Mouse (Mus musculus) CH12.LX (cell line): ENCODE data around the gene Phf21a. TPM values are rescaled to one million over a fixed set of nuclear protein-coding genes. Genes with fewer than 3 reads are reported as not detected.

Source experiments
- DNase-seq: peaks from one replicate; pipeline ENCODE4 v3.0.0-alpha.2; 2013; ENCODE audit errors: extremely low read depth
- H3K27ac ChIP-seq: 2 replicates; pipeline ENCODE4 v1.5.1; 2012; ENCODE audit warnings: low read depth, mild to moderate bottlenecking, control low read depth, moderate library complexity; ENCODE audit not compliant: insufficient read depth
- H3K27me3 ChIP-seq: replicated peaks from 2 replicates; pipeline ENCODE3; 2012; ENCODE audit warnings: inconsistent platforms
- H3K36me3 ChIP-seq, 2 experiments: replicated peaks in 1 of 2; 2 replicates each; pipeline versions ENCODE3 to v1.6.1; 2012; ENCODE audit warnings: inconsistent platforms in 1 of 2, low read length in 1 of 2, mild to moderate bottlenecking in 1 of 2, mixed read lengths in 1 of 2, moderate library complexity in 1 of 2; ENCODE audit not compliant: control insufficient read depth in 1 of 2, insufficient read depth in 1 of 2
- H3K4me1 ChIP-seq, 2 experiments: 2 replicates each; pipeline ENCODE4 v1.6.1; 2012; ENCODE audit warnings: inconsistent platforms in 1 of 2, moderate library complexity in 1 of 2; ENCODE audit not compliant: insufficient read depth in 2 of 2, control insufficient read depth in 1 of 2
- H3K4me2 ChIP-seq: 2 replicates; pipeline ENCODE4 v1.6.1; 2012; ENCODE audit warnings: low read depth, mild to moderate bottlenecking, control low read depth; ENCODE audit not compliant: poor library complexity, insufficient read depth, severe bottlenecking
- H3K4me3 ChIP-seq, 3 experiments: fragments of 150-350 bp in 1 of 3; sonication (generic) in 1 of 3; replicated peaks in 1 of 3; 2 replicates each; pipeline versions ENCODE3 to v1.5.1; 2011 to 2012; ENCODE audit warnings: low read depth in 2 of 3, low read length in 2 of 3, mild to moderate bottlenecking in 2 of 3, moderate library complexity in 2 of 3, control low read depth in 1 of 3, improper control_type of control experiment in 1 of 3, inconsistent platforms in 1 of 3, mixed read lengths in 1 of 3; ENCODE audit not compliant: poor library complexity in 1 of 3
- H3K79me2 ChIP-seq: replicated peaks from 2 replicates; pipeline ENCODE4 v1.6.1; 2012; ENCODE audit warnings: mild to moderate bottlenecking, moderate library complexity; ENCODE audit not compliant: control insufficient read depth, poor library complexity, insufficient read depth, severe bottlenecking; ENCODE audit errors: extremely low read depth
- H3K9ac ChIP-seq: 2 replicates; pipeline ENCODE4 v1.6.1; 2012; ENCODE audit warnings: low read depth, mild to moderate bottlenecking, control low read depth, moderate library complexity; ENCODE audit not compliant: insufficient read depth
- H3K9me3 ChIP-seq: replicated peaks from 2 replicates; pipeline ENCODE3; 2012; ENCODE audit warnings: low read length, inconsistent platforms, mixed read lengths
- BHLHE40 ChIP-seq: IDR thresholded peaks from 2 replicates; pipeline ENCODE4 v1.6.1; 2011; ENCODE audit warnings: mild to moderate bottlenecking, low read depth, low read length, improper control_type of control experiment
- E2F4 ChIP-seq: IDR thresholded peaks from 2 replicates; pipeline ENCODE4 v1.6.1; 2011; ENCODE audit warnings: low read depth, low read length, improper control_type of control experiment; ENCODE audit not compliant: insufficient replicate concordance
- ELF1 ChIP-seq: IDR thresholded peaks from 2 replicates; pipeline ENCODE4 v1.6.1; 2014; ENCODE audit warnings: low read depth, mild to moderate bottlenecking, inconsistent platforms, low read length, improper control_type of control experiment
- ETS1 ChIP-seq: conservative IDR thresholded peaks from 2 replicates; pipeline ENCODE4 v1.6.1; 2012; ENCODE audit warnings: low read depth, mild to moderate bottlenecking, inconsistent platforms, low read length, improper control_type of control experiment, moderate library complexity
- GABPA ChIP-seq: IDR thresholded peaks from 2 replicates; pipeline ENCODE4 v1.6.1; 2012; ENCODE audit warnings: low read depth, low read length, improper control_type of control experiment, inconsistent platforms; ENCODE audit not compliant: insufficient replicate concordance
- HCFC1 ChIP-seq: IDR thresholded peaks from 2 replicates; pipeline ENCODE4 v1.6.1; 2012; ENCODE audit warnings: low read depth, mild to moderate bottlenecking, inconsistent platforms, low read length, improper control_type of control experiment
- MAFK ChIP-seq: IDR thresholded peaks from 2 replicates; pipeline ENCODE4 v1.6.1; 2011; ENCODE audit warnings: low read length, improper control_type of control experiment; ENCODE audit not compliant: insufficient replicate concordance
- MAZ ChIP-seq: IDR thresholded peaks from 2 replicates; pipeline ENCODE4 v1.6.1; 2012; ENCODE audit warnings: low read depth, mild to moderate bottlenecking, inconsistent platforms, low read length, improper control_type of control experiment, moderate library complexity
- MYC ChIP-seq: IDR thresholded peaks from 2 replicates; pipeline ENCODE4 v1.6.1; 2011; ENCODE audit warnings: low read depth, mild to moderate bottlenecking, improper control_type of control experiment, low read length
- NRF1 ChIP-seq: IDR thresholded peaks from 2 replicates; pipeline ENCODE4 v1.6.1; 2014; ENCODE audit warnings: low read depth, mild to moderate bottlenecking, inconsistent platforms, low read length, improper control_type of control experiment, moderate library complexity
- POLR2A ChIP-seq: IDR thresholded peaks from 2 replicates; pipeline ENCODE4 v1.6.1; 2011; ENCODE audit warnings: low read depth, mild to moderate bottlenecking, improper control_type of control experiment, low read length
- POLR2AphosphoS2 ChIP-seq: IDR thresholded peaks from 2 replicates; pipeline ENCODE4 v1.6.1; 2011; ENCODE audit warnings: low read depth, low read length, improper control_type of control experiment
- RCOR1 ChIP-seq: conservative IDR thresholded peaks from 2 replicates; pipeline ENCODE4 v1.6.1; 2012; ENCODE audit warnings: low read depth, mild to moderate bottlenecking, inconsistent platforms, low read length, improper control_type of control experiment
- UBTF ChIP-seq: IDR thresholded peaks from 2 replicates; pipeline ENCODE4 v1.6.1; 2012; ENCODE audit warnings: low read depth, mild to moderate bottlenecking, inconsistent platforms, low read length, improper control_type of control experiment, moderate library complexity
- USF1 ChIP-seq: IDR thresholded peaks from 2 replicates; pipeline ENCODE4 v1.6.1; 2014; ENCODE audit warnings: low read depth, mild to moderate bottlenecking, inconsistent platforms, low read length, improper control_type of control experiment
- USF2 ChIP-seq: conservative IDR thresholded peaks from 2 replicates; pipeline ENCODE4 v1.6.1; 2011; ENCODE audit warnings: low read depth, low read length, improper control_type of control experiment
- ZKSCAN1 ChIP-seq: IDR thresholded peaks from 2 replicates; pipeline ENCODE4 v1.6.1; 2012; ENCODE audit warnings: low read depth, inconsistent platforms, low read length, improper control_type of control experiment, borderline replicate concordance
- ZMIZ1 ChIP-seq: IDR thresholded peaks from 2 replicates; pipeline ENCODE4 v1.6.1; 2012; ENCODE audit warnings: low read depth, mild to moderate bottlenecking, inconsistent platforms, low read length, improper control_type of control experiment
- dilution Hi-C: fragments of 300-500 bp; cut with MboI; formaldehyde crosslinking; loops from 2 replicates; pipeline ENCODE4 v1.14.3; 2020; ENCODE audit warnings: low sequenced_read_pairs; ENCODE audit not compliant: extremely low pct_unique_long_range_greater_than_20kb, extremely low pct_ligation_motif_present
- in situ Hi-C: fragments of 300-500 bp; cut with MboI; formaldehyde crosslinking; loops from 3 replicates; pipeline ENCODE4 v1.14.3; 2019; ENCODE audit warnings: low sequenced_read_pairs, low pct_ligation_motif_present, low pct_unique_long_range_greater_than_20kb, mixed read lengths
- polyA plus RNA-seq: library from polyadenylated mRNA; unstranded; fragments of >175 nt; gene quantifications from 2 replicates; pipeline ENCODE4 v1.2.1, GENCODE M21; 2012; ENCODE audit warnings: low read depth; ENCODE audit not compliant: insufficient read length
- total RNA-seq, 2 experiments: library from RNA; depleted of rRNA; stranded (reverse); fragments of 300-350 nt in 1 of 2; fragments of >200 nt in 1 of 2; gene quantifications; 2 replicates each; pipeline ENCODE4 v1.2.3; 2012 to 2014

Phf21a gene
- total and polyA plus RNA-seq, 3 experiments: 10.2 to 24.5 (median 12.0) TPM

GRCm38 (mm10) chr2:92076086-92076692 lies 16.7 kb upstream of the Phf21a start:
- Histone ChIP-seq H3K4me1 (peaks cover 7 to 18% of the 10 kb centered on the region in 2 experiments; a peak in 3 of 4 replicates), H3K27me3 (no peaks in the 10 kb centered on the region), H3K79me2 (no peaks in the 10 kb centered on the region), H3K9me3 (no peaks in the 10 kb centered on the region), H3K9ac (no peak overlapping the region), H3K36me3 (no peaks in the 10 kb centered on the region), H3K4me2 (no peak overlapping the region), H3K27ac (no peak overlapping the region), H3K4me3 (no peak overlapping the region)
- DNase-seq: no peak
- in situ Hi-C loops: no loop called here
- dilution Hi-C loops: no loop called here
- no peak for TF ChIP-seq MAFK
- TF ChIP-seq POLR2AphosphoS2: no peak
- no peak for TF ChIP-seq MYC
- no peak; the same call in 1 of the 2 replicates for TF ChIP-seq USF1
- no peak for TF ChIP-seq ETS1
- TF ChIP-seq USF2: no peak
- TF ChIP-seq GABPA: no peak
- TF ChIP-seq HCFC1: no peak
- TF ChIP-seq POLR2A: no peak
- no peak for TF ChIP-seq UBTF

DNA sequence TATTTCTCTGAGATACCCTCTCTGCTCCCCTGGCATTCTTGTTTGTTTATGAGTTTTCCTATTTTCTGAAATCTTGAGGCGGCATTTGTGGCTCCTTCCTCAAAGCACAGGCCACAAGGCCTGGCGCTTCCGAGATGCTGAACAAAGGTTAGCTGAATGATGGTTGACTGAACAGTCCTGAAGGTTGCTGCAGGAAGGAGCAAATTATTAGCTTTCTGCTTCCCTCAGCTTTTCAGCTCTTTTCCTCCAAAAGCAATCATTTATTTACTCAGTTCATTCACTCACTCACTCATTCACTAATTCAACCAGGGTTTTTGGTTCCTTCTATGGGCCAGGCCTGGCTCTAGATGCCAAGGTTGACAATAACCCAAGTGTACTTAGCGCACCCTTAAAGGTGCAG lies 10.7 kb upstream of the Phf21a start:
- H3K4me2 ChIP-seq: no peak overlapping the region
- H3K4me3 ChIP-seq: no peak overlapping the region
- in situ Hi-C loops: no loop called here
- H3K27me3 ChIP-seq: peaks cover 3% of the 10 kb centered on the region
- peaks cover 0 to 9% of the 10 kb centered on the region in 2 experiments; a peak in 2 of 4 replicates for H3K4me1 ChIP-seq
- dilution Hi-C loops: no loop called here
- TF ChIP-seq RCOR1: no peak
- H3K36me3 ChIP-seq: no peaks in the 10 kb centered on the region
- H3K27ac ChIP-seq: no peak overlapping the region
- no peaks in the 10 kb centered on the region for H3K79me2 ChIP-seq
- DNase-seq: no peak
- no peaks in the 10 kb centered on the region for H3K9me3 ChIP-seq
- no peak overlapping the region for H3K9ac ChIP-seq

DNA sequence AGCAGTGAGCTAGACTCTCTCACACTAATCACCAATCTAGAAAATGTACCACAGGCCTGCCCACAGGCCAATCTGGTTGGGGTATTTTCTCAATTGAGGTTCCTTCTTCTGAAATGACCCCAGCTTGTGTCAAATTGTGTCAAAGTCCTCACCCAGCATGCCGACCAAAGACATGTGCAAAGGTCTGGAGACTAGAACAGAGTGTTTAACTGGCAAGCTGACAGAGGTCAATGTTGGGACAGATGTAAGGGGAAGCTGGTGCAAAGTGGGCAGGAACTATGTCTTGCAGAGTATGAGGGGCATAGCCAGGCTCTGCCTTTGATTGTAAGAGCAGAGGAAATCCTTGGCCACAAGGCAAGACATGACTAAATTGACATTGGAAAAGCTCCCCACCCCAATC lies 7.2 kb upstream of the Phf21a start:
- Histone ChIP-seq H3K4me2 (no peak overlapping the region), H3K9me3 (peaks cover 6% of the 10 kb centered on the region), H3K36me3 (no peaks in the 10 kb centered on the region), H3K4me1 (0 out of 4 replicates have a peak, but pooled peaks cover 0 to 5% of the 10 kb centered on the region in 2 experiments), H3K9ac (no peak overlapping the region), H3K79me2 (no peaks in the 10 kb centered on the region), H3K4me3 (no peak overlapping the region), H3K27me3 (peaks cover 7% of the 10 kb centered on the region), H3K27ac (no peak overlapping the region)
- TF ChIP-seq MAZ: no peak
- TF ChIP-seq NRF1: no peak
- no peak for TF ChIP-seq ZMIZ1
- TF ChIP-seq E2F4: no peak
- no peak for TF ChIP-seq ZKSCAN1
- TF ChIP-seq BHLHE40: no peak
- no peak for TF ChIP-seq ELF1
- no peak for TF ChIP-seq USF2
- dilution Hi-C loops: no loop called here
- in situ Hi-C loops: no loop called here
- DNase-seq: no peak
